Mouse (Mus musculus) embryonic facial prominence, embryonic 10.5 days (tissue): ENCODE measurements at regions not wholly inside any gene's neighbourhood (a gene's known extent, or its start where the extent isn't known, plus 50 kb on each side); places are given as distances from the start of the nearest gene placed in this dataset.

Experiments
- DNase-seq: peaks from one replicate; pipeline ENCODE4 v3.0.0-alpha.2; 2017; ENCODE audit warnings: low spot score
- H3K27ac ChIP-seq: fragments of 300-500 bp; sonication (generic); replicated peaks from 2 replicates; pipeline ENCODE4 v1.5.1; 2016; ENCODE audit warnings: mild to moderate bottlenecking
- H3K27me3 ChIP-seq: fragments of 300-500 bp; sonication (generic); replicated peaks from 2 replicates; pipeline ENCODE4 v1.6.1; 2016; ENCODE audit warnings: low read depth, mild to moderate bottlenecking; ENCODE audit not compliant: poor library complexity, severe bottlenecking
- H3K36me3 ChIP-seq: fragments of 300-500 bp; sonication (generic); replicated peaks from 2 replicates; pipeline ENCODE4 v1.6.1; 2016; ENCODE audit warnings: mild to moderate bottlenecking, moderate library complexity
- H3K4me1 ChIP-seq: fragments of 300-500 bp; sonication (generic); 2 replicates; pipeline ENCODE4 v1.6.1; 2016
- H3K4me3 ChIP-seq: fragments of 300-500 bp; sonication (generic); 2 replicates; pipeline ENCODE4 v1.5.1; 2016; ENCODE audit warnings: mild to moderate bottlenecking, moderate library complexity
- H3K9me3 ChIP-seq: fragments of 300-500 bp; sonication (generic); 2 replicates; pipeline ENCODE4 v1.6.1; 2016; ENCODE audit warnings: mild to moderate bottlenecking
- WGBS: fragments of 180-500 bp; shearing (Covaris S2); methylation state at CpG from one replicate; pipeline ENCODE4 v1.1.7; 2016; 5-methylcytosine and 5-hydroxymethylcytosine counted together

DNA sequence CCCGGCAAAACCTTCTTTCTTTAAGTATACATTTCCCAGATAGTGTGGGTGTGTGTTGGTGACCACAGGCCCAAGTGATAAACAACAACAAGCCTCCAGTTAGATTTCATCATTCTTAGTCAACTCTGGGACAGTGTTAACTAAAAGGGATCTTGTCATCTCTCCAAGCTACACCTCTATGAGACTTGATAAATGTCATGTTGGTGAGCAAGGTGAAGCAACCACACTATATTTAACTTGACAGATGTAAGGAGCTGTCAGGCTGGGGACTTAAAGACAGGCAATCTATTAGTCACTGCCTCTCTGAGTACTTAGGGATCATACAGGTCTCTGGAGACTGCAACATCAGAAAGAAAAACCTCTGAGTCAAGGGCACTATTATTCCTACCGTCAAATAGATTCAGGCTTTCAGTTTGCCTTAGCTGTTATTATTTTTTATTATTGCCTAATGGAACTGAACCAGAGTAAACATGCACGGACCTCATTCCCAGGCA lies 87.8 kb upstream of the Ank start:
- no peak overlapping the region for H3K27ac ChIP-seq
- DNase-seq = no peak
- H3K4me1 ChIP-seq = no peaks in the 10 kb centered on the region
- no peak overlapping the region for H3K4me3 ChIP-seq
- 88% methylated on average over 3 of the region's 3 CpGs for WGBS
- no peaks in the 10 kb centered on the region for H3K9me3 ChIP-seq
- H3K27me3 ChIP-seq = no peaks in the 10 kb centered on the region
- no peaks in the 10 kb centered on the region for H3K36me3 ChIP-seq

DNA sequence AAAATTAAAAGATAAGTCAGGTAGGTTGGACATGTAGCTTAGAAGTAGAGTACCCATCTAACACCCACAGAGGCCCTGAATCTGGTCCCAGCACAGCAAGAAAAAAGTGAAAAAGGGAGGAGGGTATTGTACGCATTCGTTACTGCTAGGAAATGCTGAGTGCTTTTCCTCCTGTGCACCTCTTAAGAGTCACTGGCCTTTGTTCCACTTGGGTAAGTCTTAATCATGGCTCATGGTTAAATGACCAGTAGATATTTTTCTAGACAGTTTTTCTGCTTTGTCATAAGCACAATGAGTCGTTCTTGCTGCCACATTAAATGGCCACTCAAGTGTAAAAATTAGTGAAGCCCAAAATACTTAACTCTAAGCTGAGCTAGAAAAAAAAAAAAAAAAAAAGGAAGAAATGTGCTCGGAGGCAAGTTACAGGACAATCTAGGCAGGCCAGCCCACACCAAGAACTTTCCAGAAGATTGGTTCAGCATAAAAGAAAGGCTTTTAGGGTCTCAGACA lies 86.0 kb upstream of the Ank start:
- no peak overlapping the region for H3K4me3 ChIP-seq
- H3K27ac ChIP-seq = no peak overlapping the region
- H3K4me1 ChIP-seq = no peaks in the 10 kb centered on the region
- no peaks in the 10 kb centered on the region for H3K9me3 ChIP-seq
- no peaks in the 10 kb centered on the region for H3K27me3 ChIP-seq
- no peak for DNase-seq
- 66% methylated on average over 4 of the region's 4 CpGs for WGBS
- no peaks in the 10 kb centered on the region for H3K36me3 ChIP-seq

DNA sequence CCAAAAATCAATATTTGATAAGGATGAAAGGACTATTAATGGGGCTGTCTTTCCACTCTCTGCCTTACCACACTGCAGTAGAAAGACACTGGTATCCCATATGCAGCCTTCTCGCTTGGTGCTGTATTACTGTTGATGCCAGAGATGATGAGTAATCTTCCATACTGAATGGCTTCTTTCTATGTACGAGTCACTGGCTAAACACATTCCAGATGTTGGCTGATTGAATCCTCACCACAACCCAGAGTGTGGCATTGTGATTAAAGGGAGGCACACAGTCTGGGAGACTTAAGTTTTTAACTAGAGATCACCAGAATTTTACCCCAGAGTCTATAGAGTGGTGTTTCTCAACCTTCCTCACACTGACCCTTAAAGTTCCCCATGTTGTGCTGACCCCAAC lies 84.9 kb upstream of the Ank start:
- H3K27ac ChIP-seq = no peak overlapping the region
- no peaks in the 10 kb centered on the region for H3K36me3 ChIP-seq
- no peaks in the 10 kb centered on the region for H3K9me3 ChIP-seq
- DNase-seq = peak; percentile 17
- H3K4me3 ChIP-seq = no peak overlapping the region
- WGBS = 35% methylated on average over 2 of the region's 2 CpGs
- no peaks in the 10 kb centered on the region for H3K27me3 ChIP-seq
- no peaks in the 10 kb centered on the region for H3K4me1 ChIP-seq

DNA sequence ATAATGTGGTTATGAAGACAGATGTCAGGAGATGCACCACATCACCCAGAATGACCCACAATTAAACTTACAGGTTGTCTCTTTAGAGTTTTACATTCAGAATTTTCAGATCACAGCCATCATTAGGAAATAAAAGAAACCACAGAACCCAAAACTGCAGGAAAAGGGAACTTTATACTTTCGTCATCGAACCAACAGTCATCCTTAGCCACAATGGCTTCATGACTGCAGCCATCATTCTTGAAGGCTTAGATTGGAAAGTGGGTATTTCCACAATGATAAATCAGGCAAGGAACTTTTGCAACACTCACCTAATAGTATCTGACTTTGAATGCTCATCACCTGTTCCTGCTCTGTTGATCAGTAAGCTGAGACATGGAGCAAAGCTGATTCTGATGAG lies 75.9 kb upstream of the Ank start:
- H3K27ac ChIP-seq = no peak overlapping the region
- H3K27me3 ChIP-seq = no peaks in the 10 kb centered on the region
- WGBS = 96% methylated on average over 2 of the region's 2 CpGs
- no peaks in the 10 kb centered on the region for H3K9me3 ChIP-seq
- DNase-seq = no peak
- no peaks in the 10 kb centered on the region for H3K36me3 ChIP-seq
- H3K4me1 ChIP-seq = no peaks in the 10 kb centered on the region
- no peak overlapping the region for H3K4me3 ChIP-seq

DNA sequence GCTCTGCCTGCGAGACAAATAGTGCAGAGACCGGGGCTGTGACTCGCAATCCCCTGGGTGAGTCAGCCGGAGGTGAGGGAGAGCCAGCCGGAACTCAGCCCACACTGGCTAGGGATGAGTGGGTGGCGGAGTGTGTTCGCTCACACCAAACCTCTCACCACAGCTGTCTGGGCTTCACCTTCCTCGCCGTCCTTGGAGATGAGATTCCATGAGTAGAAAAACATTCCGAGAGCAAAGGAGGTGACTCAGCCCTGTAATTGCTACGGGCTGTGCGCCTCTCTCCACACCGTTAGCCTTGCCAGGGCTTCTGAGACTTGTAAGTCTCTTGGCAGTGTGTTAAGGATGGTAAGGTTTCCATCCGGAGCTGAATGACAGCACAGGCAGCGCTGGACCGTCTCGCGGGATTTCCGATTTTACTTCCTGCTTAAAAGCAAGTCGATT lies 60.7 kb upstream of the Ank start:
- H3K4me1 ChIP-seq = no peaks in the 10 kb centered on the region
- 79% methylated on average over 20 of the region's 20 CpGs for WGBS
- H3K27ac ChIP-seq = no peak overlapping the region
- H3K9me3 ChIP-seq = no peaks in the 10 kb centered on the region
- DNase-seq = peak; percentile 9
- H3K36me3 ChIP-seq = no peaks in the 10 kb centered on the region
- no peak overlapping the region for H3K4me3 ChIP-seq
- no peaks in the 10 kb centered on the region for H3K27me3 ChIP-seq

DNA sequence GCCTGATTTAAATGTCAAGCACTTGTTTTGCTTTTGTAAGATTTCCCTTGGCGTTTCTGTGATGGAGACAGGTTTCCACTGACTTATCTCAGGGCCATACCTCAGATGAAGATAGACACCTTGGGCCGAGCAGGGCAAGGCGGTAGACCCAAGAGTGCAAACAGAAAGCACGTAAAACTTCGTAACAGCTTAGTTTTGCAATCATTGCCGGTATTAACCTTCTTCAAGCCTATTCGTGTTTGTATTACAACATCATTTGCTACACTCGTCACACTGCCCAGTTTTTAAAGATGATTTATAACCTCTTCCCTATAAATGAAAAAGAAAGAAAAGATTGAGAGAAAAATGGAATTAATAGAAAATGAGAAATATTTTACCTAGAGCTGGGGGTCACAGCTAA lies 56.6 kb upstream of the Ank start:
- 93% methylated on average over 8 of the region's 8 CpGs for WGBS
- DNase-seq = no peak
- H3K27ac ChIP-seq = no peak overlapping the region
- no peaks in the 10 kb centered on the region for H3K4me1 ChIP-seq
- H3K36me3 ChIP-seq = no peaks in the 10 kb centered on the region
- no peak overlapping the region for H3K4me3 ChIP-seq
- no peaks in the 10 kb centered on the region for H3K27me3 ChIP-seq
- no peaks in the 10 kb centered on the region for H3K9me3 ChIP-seq

DNA sequence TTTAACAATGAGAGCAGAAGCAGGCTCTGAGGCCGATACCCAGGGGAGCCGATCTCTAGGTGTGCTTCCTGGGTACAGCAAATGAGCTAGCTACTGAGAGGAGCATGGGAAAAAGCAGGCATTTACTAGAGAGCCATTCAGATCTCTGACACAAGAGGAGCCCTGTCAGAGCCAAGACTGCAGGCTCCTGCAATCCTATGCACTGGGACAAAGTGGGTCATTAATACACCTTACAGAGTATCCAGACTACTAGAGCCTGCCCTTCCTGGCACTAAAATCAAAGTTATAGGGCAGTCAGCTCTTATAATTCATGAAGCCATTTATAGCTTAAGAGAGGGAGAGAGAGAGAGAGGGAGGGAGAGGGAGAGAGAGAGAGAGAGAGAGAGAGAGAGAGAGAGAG lies 54.2 kb upstream of the Ank start:
- Histone ChIP-seq H3K36me3 (no peaks in the 10 kb centered on the region), H3K4me1 (no peaks in the 10 kb centered on the region), H3K4me3 (no peak overlapping the region), H3K27me3 (no peaks in the 10 kb centered on the region), H3K27ac (no peak overlapping the region), H3K9me3 (no peaks in the 10 kb centered on the region)
- 90% methylated on average over 2 of the region's 2 CpGs for WGBS
- no peak for DNase-seq

DNA sequence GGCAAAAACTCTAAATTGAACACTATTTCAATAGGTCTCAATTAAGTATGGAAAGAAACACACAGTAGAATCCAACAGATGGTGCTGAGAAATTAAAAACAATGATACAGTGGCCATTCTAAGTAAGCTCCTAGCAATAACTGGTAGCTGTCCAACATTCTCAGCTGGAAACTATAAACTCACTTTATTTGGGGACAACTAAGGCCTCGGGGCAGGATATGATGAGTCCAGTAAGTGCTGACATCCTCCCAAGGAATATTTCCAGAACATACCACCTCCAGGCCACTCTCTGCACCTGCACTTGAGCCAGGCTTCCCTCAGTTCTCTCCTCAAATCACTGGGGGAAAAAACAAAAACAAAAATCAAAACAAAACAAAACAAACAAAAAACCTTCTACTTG lies 53.7 kb upstream of the Ank start:
- no peak overlapping the region for H3K4me3 ChIP-seq
- WGBS = 74% methylated on average over 1 of the region's 1 CpGs
- H3K9me3 ChIP-seq = no peaks in the 10 kb centered on the region
- H3K4me1 ChIP-seq = no peaks in the 10 kb centered on the region
- H3K36me3 ChIP-seq = no peaks in the 10 kb centered on the region
- DNase-seq = no peak
- H3K27ac ChIP-seq = no peak overlapping the region
- H3K27me3 ChIP-seq = no peaks in the 10 kb centered on the region

DNA sequence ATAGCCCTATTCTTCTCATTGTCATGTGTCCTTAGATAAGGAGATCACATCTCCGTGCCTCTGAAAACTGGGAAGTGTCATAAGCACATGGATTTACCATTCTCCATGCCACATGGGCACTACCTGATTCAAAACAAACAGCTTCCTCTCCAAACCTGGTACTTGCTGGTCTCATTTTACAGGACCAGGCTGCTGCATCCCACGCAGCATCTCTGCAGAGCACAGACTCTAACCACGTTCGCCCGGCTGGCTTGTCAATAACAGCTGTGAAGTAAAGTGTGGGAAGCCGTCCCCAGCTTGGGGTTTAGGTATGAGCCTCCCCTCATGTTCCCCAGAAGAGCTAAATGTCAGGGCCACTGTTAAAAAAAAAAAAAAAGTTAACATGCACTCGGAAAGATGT lies 53.0 kb upstream of the Ank start:
- H3K27ac ChIP-seq = no peak overlapping the region
- 89% methylated on average over 7 of the region's 7 CpGs for WGBS
- DNase-seq = no peak
- H3K27me3 ChIP-seq = no peaks in the 10 kb centered on the region
- H3K4me3 ChIP-seq = no peak overlapping the region
- H3K9me3 ChIP-seq = no peaks in the 10 kb centered on the region
- H3K36me3 ChIP-seq = no peaks in the 10 kb centered on the region
- H3K4me1 ChIP-seq = no peaks in the 10 kb centered on the region

DNA sequence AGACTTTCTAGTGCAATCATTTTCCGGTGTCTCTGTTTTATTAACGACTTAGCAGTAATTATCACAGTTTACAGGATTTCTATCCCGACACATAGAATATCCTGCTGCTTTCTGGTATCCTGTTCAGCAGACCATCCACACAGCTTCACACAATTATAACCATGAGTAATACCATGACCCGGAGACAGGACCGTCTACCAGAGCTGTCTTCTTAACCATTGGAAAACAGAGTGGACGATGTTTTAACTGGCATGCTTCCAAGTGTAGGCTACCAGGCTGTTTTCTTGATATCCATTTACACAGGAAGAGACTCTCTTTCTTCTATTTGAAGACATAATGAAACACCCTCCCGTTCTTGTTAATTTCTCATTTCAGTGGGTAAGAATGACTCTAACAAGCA lies 51.7 kb upstream of the Ank start:
- Histone ChIP-seq H3K4me3 (no peak overlapping the region), H3K4me1 (no peaks in the 10 kb centered on the region), H3K9me3 (no peaks in the 10 kb centered on the region), H3K36me3 (no peaks in the 10 kb centered on the region), H3K27me3 (no peaks in the 10 kb centered on the region), H3K27ac (no peak overlapping the region)
- DNase-seq = no peak
- WGBS = 93% methylated on average over 7 of the region's 7 CpGs
